Mouse (Mus musculus) CH12.LX (cell line): Measurements from ENCODE around the gene Klk11. TPM values are rescaled to one million over a fixed set of nuclear protein-coding genes. Genes with fewer than 3 reads are reported as not detected.

Experiments used
- DNase-seq: peaks from one replicate; pipeline ENCODE4 v3.0.0-alpha.2; 2013; ENCODE audit errors: extremely low read depth
- H3K27ac ChIP-seq: 2 replicates; pipeline ENCODE4 v1.5.1; 2012; ENCODE audit warnings: low read depth, mild to moderate bottlenecking, control low read depth, moderate library complexity; ENCODE audit not compliant: insufficient read depth
- H3K27me3 ChIP-seq: replicated peaks from 2 replicates; pipeline ENCODE3; 2012; ENCODE audit warnings: inconsistent platforms
- H3K36me3 ChIP-seq, 2 experiments: replicated peaks in 1 of 2; 2 replicates each; pipeline versions ENCODE3 to v1.6.1; 2012; ENCODE audit warnings: inconsistent platforms in 1 of 2, low read length in 1 of 2, mild to moderate bottlenecking in 1 of 2, mixed read lengths in 1 of 2, moderate library complexity in 1 of 2; ENCODE audit not compliant: control insufficient read depth in 1 of 2, insufficient read depth in 1 of 2
- H3K4me1 ChIP-seq, 2 experiments: 2 replicates each; pipeline ENCODE4 v1.6.1; 2012; ENCODE audit warnings: inconsistent platforms in 1 of 2, moderate library complexity in 1 of 2; ENCODE audit not compliant: insufficient read depth in 2 of 2, control insufficient read depth in 1 of 2
- H3K4me2 ChIP-seq: 2 replicates; pipeline ENCODE4 v1.6.1; 2012; ENCODE audit warnings: low read depth, mild to moderate bottlenecking, control low read depth; ENCODE audit not compliant: poor library complexity, insufficient read depth, severe bottlenecking
- H3K4me3 ChIP-seq, 3 experiments: fragments of 150-350 bp in 1 of 3; sonication (generic) in 1 of 3; replicated peaks in 1 of 3; 2 replicates each; pipeline versions ENCODE3 to v1.5.1; 2011 to 2012; ENCODE audit warnings: low read depth in 2 of 3, low read length in 2 of 3, mild to moderate bottlenecking in 2 of 3, moderate library complexity in 2 of 3, control low read depth in 1 of 3, improper control_type of control experiment in 1 of 3, inconsistent platforms in 1 of 3, mixed read lengths in 1 of 3; ENCODE audit not compliant: poor library complexity in 1 of 3
- H3K79me2 ChIP-seq: replicated peaks from 2 replicates; pipeline ENCODE4 v1.6.1; 2012; ENCODE audit warnings: mild to moderate bottlenecking, moderate library complexity; ENCODE audit not compliant: control insufficient read depth, poor library complexity, insufficient read depth, severe bottlenecking; ENCODE audit errors: extremely low read depth
- H3K9ac ChIP-seq: 2 replicates; pipeline ENCODE4 v1.6.1; 2012; ENCODE audit warnings: low read depth, mild to moderate bottlenecking, control low read depth, moderate library complexity; ENCODE audit not compliant: insufficient read depth
- H3K9me3 ChIP-seq: replicated peaks from 2 replicates; pipeline ENCODE3; 2012; ENCODE audit warnings: low read length, inconsistent platforms, mixed read lengths
- CTCF ChIP-seq, 2 experiments: IDR thresholded peaks in 1 of 2; conservative IDR thresholded peaks in 1 of 2; 2 replicates each; pipeline ENCODE4 v1.5.1; 2011 to 2012; ENCODE audit warnings: low read depth in 2 of 2, low read length in 2 of 2, improper control_type of control experiment in 1 of 2, inconsistent platforms in 1 of 2, mild to moderate bottlenecking in 1 of 2, moderate library complexity in 1 of 2
- ELF1 ChIP-seq: IDR thresholded peaks from 2 replicates; pipeline ENCODE4 v1.6.1; 2014; ENCODE audit warnings: low read depth, mild to moderate bottlenecking, inconsistent platforms, low read length, improper control_type of control experiment
- ETS1 ChIP-seq: conservative IDR thresholded peaks from 2 replicates; pipeline ENCODE4 v1.6.1; 2012; ENCODE audit warnings: low read depth, mild to moderate bottlenecking, inconsistent platforms, low read length, improper control_type of control experiment, moderate library complexity
- GABPA ChIP-seq: IDR thresholded peaks from 2 replicates; pipeline ENCODE4 v1.6.1; 2012; ENCODE audit warnings: low read depth, low read length, improper control_type of control experiment, inconsistent platforms; ENCODE audit not compliant: insufficient replicate concordance
- JUND ChIP-seq: conservative IDR thresholded peaks from 2 replicates; pipeline ENCODE4 v1.6.1; 2011; ENCODE audit warnings: low read depth, low read length, improper control_type of control experiment
- MAX ChIP-seq: IDR thresholded peaks from 2 replicates; pipeline ENCODE4 v1.6.1; 2011; ENCODE audit warnings: low read length, improper control_type of control experiment
- MEF2A ChIP-seq: IDR thresholded peaks from 2 replicates; pipeline ENCODE4 v1.6.1; 2014; ENCODE audit warnings: low read depth, mild to moderate bottlenecking, inconsistent platforms, low read length, improper control_type of control experiment, borderline replicate concordance
- MXI1 ChIP-seq: IDR thresholded peaks from 2 replicates; pipeline ENCODE4 v1.6.1; 2011; ENCODE audit warnings: mild to moderate bottlenecking, low read depth, low read length, improper control_type of control experiment
- PAX5 ChIP-seq: IDR thresholded peaks from 2 replicates; pipeline ENCODE4 v1.6.1; 2012; ENCODE audit warnings: low read length, inconsistent platforms, mixed read lengths
- SIN3A ChIP-seq: IDR thresholded peaks from 2 replicates; pipeline ENCODE4 v1.6.1; 2012; ENCODE audit warnings: low read length, improper control_type of control experiment, inconsistent platforms
- TBP ChIP-seq: conservative IDR thresholded peaks from 2 replicates; pipeline ENCODE4 v1.6.1; 2011; ENCODE audit warnings: low read depth, low read length, improper control_type of control experiment
- TCF12 ChIP-seq: IDR thresholded peaks from 2 replicates; pipeline ENCODE4 v1.6.1; 2014; ENCODE audit warnings: low read depth, mild to moderate bottlenecking, inconsistent platforms, low read length, improper control_type of control experiment
- USF1 ChIP-seq: IDR thresholded peaks from 2 replicates; pipeline ENCODE4 v1.6.1; 2014; ENCODE audit warnings: low read depth, mild to moderate bottlenecking, inconsistent platforms, low read length, improper control_type of control experiment
- USF2 ChIP-seq: conservative IDR thresholded peaks from 2 replicates; pipeline ENCODE4 v1.6.1; 2011; ENCODE audit warnings: low read depth, low read length, improper control_type of control experiment
- ZNF384 ChIP-seq: IDR thresholded peaks from 2 replicates; pipeline ENCODE4 v1.6.1; 2012; ENCODE audit warnings: low read depth, low read length, improper control_type of control experiment, inconsistent platforms
- dilution Hi-C: fragments of 300-500 bp; cut with MboI; formaldehyde crosslinking; loops from 2 replicates; pipeline ENCODE4 v1.14.3; 2020; ENCODE audit warnings: low sequenced_read_pairs; ENCODE audit not compliant: extremely low pct_unique_long_range_greater_than_20kb, extremely low pct_ligation_motif_present
- in situ Hi-C: fragments of 300-500 bp; cut with MboI; formaldehyde crosslinking; loops from 3 replicates; pipeline ENCODE4 v1.14.3; 2019; ENCODE audit warnings: low sequenced_read_pairs, low pct_ligation_motif_present, low pct_unique_long_range_greater_than_20kb, mixed read lengths
- polyA plus RNA-seq: library from polyadenylated mRNA; unstranded; fragments of >175 nt; gene quantifications from 2 replicates; pipeline ENCODE4 v1.2.1, GENCODE M21; 2012; ENCODE audit warnings: low read depth; ENCODE audit not compliant: insufficient read length
- total RNA-seq, 2 experiments: library from RNA; depleted of rRNA; stranded (reverse); fragments of 300-350 nt in 1 of 2; fragments of >200 nt in 1 of 2; gene quantifications; 2 replicates each; pipeline ENCODE4 v1.2.3; 2012 to 2014

Klk11 gene
- total and polyA plus RNA-seq, 3 experiments, result not detected

GRCm38 (mm10) chr7:43778176-43778970 is 4.0 kb downstream of the Klk11 start:
- Histone ChIP-seq H3K27me3 (peaks cover 94% of the 10 kb centered on the region), H3K27ac (no peak overlapping the region), H3K9ac (no peak overlapping the region), H3K36me3 (no peaks in the 10 kb centered on the region), H3K4me3 (no peak overlapping the region), H3K9me3 (no peaks in the 10 kb centered on the region), H3K79me2 (no peaks in the 10 kb centered on the region), H3K4me2 (no peak overlapping the region), H3K4me1 (peaks cover 5 to 7% of the 10 kb centered on the region in 2 experiments; a peak in 1 of 4 replicates)
- DNase-seq, result no peak
- in situ Hi-C loops (loop anchor here (25.0 kb wide), 1 partner anchor 291 kb away; the partner anchor contains the start of gene Iglon5), dilution Hi-C loops (no loop called here)
- TF ChIP-seq GABPA (no peak), CTCF (conservative IDR thresholded peaks at IDR 0.05 in 1 of 2, IDR thresholded peaks at IDR 0.05 in 1 of 2; ENCODE audit: low read depth in 2 of 2, low read length in 2 of 2) (no peak), MAX (no peak), ZNF384 (no peak)

- dilution Hi-C loops, result no loop called here
- no peak for DNase-seq
- H3K4me1 ChIP-seq, result peaks cover 5 to 7% of the 10 kb centered on the region in 2 experiments; a peak in 1 of 4 replicates
- TF ChIP-seq MEF2A (no peak), TBP (no peak), ETS1 (no peak), USF2 (no peak), SIN3A (no peak), ELF1 (no peak)
- H3K79me2 ChIP-seq, result no peaks in the 10 kb centered on the region
- no peak overlapping the region for H3K4me2 ChIP-seq
- H3K36me3 ChIP-seq, result no peaks in the 10 kb centered on the region
- H3K9me3 ChIP-seq, result no peaks in the 10 kb centered on the region
- peaks cover 92% of the 10 kb centered on the region for H3K27me3 ChIP-seq
- in situ Hi-C loops, result loop anchor here (5.0 to 25.0 kb wide), 2 partner anchors 98 to 293 kb away; partner anchors contain the start of gene Iglon5
- no peak overlapping the region for H3K9ac ChIP-seq
- no peak overlapping the region for H3K27ac ChIP-seq
- no peak overlapping the region for H3K4me3 ChIP-seq
Measured at GRCm38 (mm10) chr7:43780241-43780640, 5.8 kb downstream of the Klk11 start.

GRCm38 (mm10) chr7:43780746-43781145 is 6.3 kb downstream of the Klk11 start, which contains the start of gene Klk10:
Klk10 (plus strand) TSS chr7:43781035.
- Histone ChIP-seq H3K27ac (no peak within 1 kb of the TSS), H3K27me3 (peaks cover 93% of the 10 kb centered on the region), H3K9ac (no peak within 1 kb of the TSS), H3K4me1 (peaks cover 5 to 7% of the 10 kb centered on the region in 2 experiments; a peak in 1 of 4 replicates), H3K4me2 (no peak within 1 kb of the TSS; the same call in 1 of the 2 replicates), H3K79me2 (no peaks in the 10 kb centered on the region), H3K36me3 (no peaks in the 10 kb centered on the region), H3K9me3 (no peaks in the 10 kb centered on the region), H3K4me3 (no peak within 1 kb of the TSS)
- dilution Hi-C loops, result no loop called here
- DNase-seq, result no peak
- TF ChIP-seq USF1 (no peak), PAX5 (no peak), GABPA (no peak), JUND (no peak), MXI1 (no peak), TCF12 (no peak)
- in situ Hi-C loops, result loop anchor here (5.0 to 25.0 kb wide), 2 partner anchors 98 to 293 kb away; partner anchors contain the start of gene Iglon5
